Mouse (Mus musculus): ENCODE measurements around the gene Kti12.

The Kti12 gene

GRCm38 (mm10) chr4:108847715-108848504 is at the start of gene Kti12:
TSS of gene Kti12 (plus strand) at chr4:108847785.
- DNase-seq (ENCODE audit: low spot score in 2 of 2): peak; percentile 58 to 69

- peak in 1 of 2 experiments; percentile 42 for DNase-seq (ENCODE audit: low spot score in 2 of 2)
Observed at GRCm38 (mm10) chr4:108798083-108798830, 49.3 kb upstream of the Kti12 start.

GRCm38 (mm10) chr4:108803535-108803934 is 44.0 kb upstream of the Kti12 start:
- no peak for DNase-seq (ENCODE audit: low spot score in 2 of 2)

GRCm38 (mm10) chr4:108811142-108811541 is 36.4 kb upstream of the Kti12 start:
- DNase-seq (ENCODE audit: low spot score in 2 of 2): no peak

GRCm38 (mm10) chr4:108811550-108811949 is 36.0 kb upstream of the Kti12 start:
- DNase-seq (ENCODE audit: low spot score in 2 of 2): no peak

GRCm38 (mm10) chr4:108825677-108826076 is 21.9 kb upstream of the Kti12 start:
- DNase-seq (ENCODE audit: low spot score in 2 of 2): no peak

GRCm38 (mm10) chr4:108826096-108826495 is 21.5 kb upstream of the Kti12 start:
- DNase-seq (ENCODE audit: low spot score in 2 of 2): no peak

- DNase-seq (ENCODE audit: low spot score in 2 of 2): no peak
Observed at GRCm38 (mm10) chr4:108826643-108827042, 20.9 kb upstream of the Kti12 start.

GRCm38 (mm10) chr4:108830698-108831097 is 16.9 kb upstream of the Kti12 start:
- DNase-seq (ENCODE audit: low spot score in 2 of 2): no peak

GRCm38 (mm10) chr4:108832916-108833827 is 14.4 kb upstream of the Kti12 start, which contains the start of gene Btf3l4:
TSS of gene Btf3l4 (minus strand) at chr4:108833614.
- DNase-seq (ENCODE audit: low spot score in 2 of 2): peak; percentile 83 to 88

- no peak for DNase-seq (ENCODE audit: low spot score in 2 of 2)
Observed at GRCm38 (mm10) chr4:108833828-108834114, 13.8 kb upstream of the Kti12 start.

GRCm38 (mm10) chr4:108834115-108834970 is 13.2 kb upstream of the Kti12 start, which contains the start of gene Txndc12:
TSS of gene Txndc12 (plus strand) at chr4:108834601.
- DNase-seq (ENCODE audit: low spot score in 2 of 2): peak; percentile 58 to 68

GRCm38 (mm10) chr4:108834971-108835311 is 12.6 kb upstream of the Kti12 start:
- DNase-seq (ENCODE audit: low spot score in 2 of 2): peak in 1 of 2 experiments; percentile 5

- no peak for DNase-seq (ENCODE audit: low spot score in 2 of 2)
Observed at GRCm38 (mm10) chr4:108835496-108835895, 12.1 kb upstream of the Kti12 start.

- no peak for DNase-seq (ENCODE audit: low spot score in 2 of 2)
Observed at GRCm38 (mm10) chr4:108838031-108838430, 9.6 kb upstream of the Kti12 start.

GRCm38 (mm10) chr4:108841920-108842578 is 5.5 kb upstream of the Kti12 start:
- no peak for DNase-seq (ENCODE audit: low spot score in 2 of 2)

- DNase-seq (ENCODE audit: low spot score in 2 of 2): no peak
Observed at GRCm38 (mm10) chr4:108843336-108843735, 4.2 kb upstream of the Kti12 start.

GRCm38 (mm10) chr4:108845824-108846569 is 1.6 kb upstream of the Kti12 start:
- DNase-seq (ENCODE audit: low spot score in 2 of 2): no peak

GRCm38 (mm10) chr4:108848505-108848848 is 892 bp downstream of the Kti12 start, which contains the start of gene A730015C16Rik:
TSS of gene A730015C16Rik (minus strand) at chr4:108848619.
- DNase-seq (ENCODE audit: low spot score in 2 of 2): no peak

GRCm38 (mm10) chr4:108866806-108867205 is 19.2 kb downstream of the Kti12 start:
- no peak for DNase-seq (ENCODE audit: low spot score in 2 of 2)

All from thymus, postnatal 10 days (tissue).